Mouse (Mus musculus) G1E (cell line): ENCODE data around the gene Xpo4. TPM values are rescaled to one million over a fixed set of nuclear protein-coding genes. Genes with fewer than 3 reads are reported as not detected.

Source experiments
- ATAC-seq: 2 replicates; pipeline ENCODE4 v1.8.0; 2016; ENCODE audit warnings: mild to moderate bottlenecking; ENCODE audit not compliant: insufficient number of reproducible peaks, poor library complexity, low FRiP score, severe bottlenecking; ENCODE audit errors: extremely low read depth
- DNase-seq: peaks from one replicate; pipeline ENCODE4 v3.0.0; 2012; ENCODE audit warnings: low spot score
- H3K27me3 ChIP-seq: 2 replicates; pipeline ENCODE4 v1.6.1; 2012; ENCODE audit warnings: mild to moderate bottlenecking, low read length, inconsistent platforms; ENCODE audit not compliant: insufficient read depth
- H3K36me3 ChIP-seq: replicated peaks from 2 replicates; pipeline ENCODE3; 2012; ENCODE audit warnings: mild to moderate bottlenecking, inconsistent platforms
- H3K4me1 ChIP-seq: 2 replicates; pipeline ENCODE4 v1.6.1; 2012; ENCODE audit warnings: low read depth, low read length, inconsistent platforms, mixed read lengths; ENCODE audit not compliant: insufficient read depth
- H3K4me3 ChIP-seq: 2 replicates; pipeline ENCODE4 v1.5.1; 2012; ENCODE audit warnings: low read depth, mild to moderate bottlenecking, inconsistent platforms, low read length, moderate library complexity, mixed read lengths
- H3K9me3 ChIP-seq: replicated peaks from 2 replicates; pipeline ENCODE4 v1.6.1; 2012; ENCODE audit warnings: inconsistent platforms
- CTCF ChIP-seq: IDR thresholded peaks from 2 replicates; pipeline ENCODE4 v1.5.1; 2012; ENCODE audit warnings: low read depth, low read length, inconsistent platforms, mixed read lengths
- GATA1 ChIP-seq: IDR thresholded peaks from 2 replicates; pipeline ENCODE4 v1.6.1; 2012; ENCODE audit warnings: borderline replicate concordance, low read length, inconsistent platforms, mixed read lengths
- GATA2 ChIP-seq: IDR thresholded peaks from 2 replicates; pipeline ENCODE4 v1.6.1; 2012; ENCODE audit warnings: low read depth, low read length, inconsistent platforms, borderline replicate concordance
- POLR2AphosphoS5 ChIP-seq: IDR thresholded peaks from 2 replicates; pipeline ENCODE4 v1.6.1; 2012; ENCODE audit warnings: low read depth, low read length, inconsistent platforms; ENCODE audit not compliant: insufficient replicate concordance
- TAL1 ChIP-seq: conservative IDR thresholded peaks from 2 replicates; pipeline ENCODE4 v1.6.1; 2012; ENCODE audit warnings: low read depth, low read length, inconsistent platforms, mixed read lengths
- polyA plus RNA-seq: library from polyadenylated mRNA; stranded (reverse); fragments of >175 nt; gene quantifications from 2 replicates; pipeline ENCODE4 v1.2.3, GENCODE M21; 2012
- total RNA-seq, 2 experiments: library from RNA; stranded (forward) in 1 of 2; stranded (reverse) in 1 of 2; fragments of 200-1000 nt in 1 of 2; fragments of >200 nt in 1 of 2; fragmentation: Nextera tagmentation in 1 of 2; gene quantifications; 2 replicates each; pipeline ENCODE4 v1.2.3; 2014 to 2017

Gene Xpo4
- total and polyA plus RNA-seq, 3 experiments: 16.3 to 81.6 (median 45.0) TPM

DNA sequence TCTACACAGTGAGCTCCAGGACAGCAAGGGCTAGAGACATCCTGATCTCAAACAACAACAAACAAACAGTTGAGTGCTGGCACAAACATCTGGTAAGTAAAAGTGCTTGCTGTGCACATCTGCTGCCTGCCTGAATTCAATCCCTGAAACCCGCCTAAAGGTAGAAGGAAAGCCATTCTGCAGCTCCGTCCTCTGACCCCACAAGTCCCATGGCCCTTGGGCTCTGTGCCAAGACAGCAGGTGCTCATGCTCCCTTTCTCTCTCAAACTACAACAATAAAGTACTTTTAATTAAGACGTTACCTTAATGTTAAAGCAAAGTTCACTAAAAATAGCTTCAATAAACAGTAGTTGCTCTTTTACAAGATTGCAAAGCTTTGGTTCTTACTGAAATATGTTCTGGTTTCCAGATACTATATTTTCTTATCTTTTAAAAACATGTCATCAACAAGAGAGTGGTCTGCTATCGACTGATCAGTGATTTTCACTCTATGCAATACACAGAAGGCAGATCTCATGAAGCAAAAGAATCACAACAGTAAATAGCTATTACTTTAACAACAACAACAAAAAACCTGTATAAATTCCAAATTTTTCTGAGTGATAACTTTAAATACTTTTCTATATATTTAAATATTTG is 44.5 kb downstream of the Xpo4 start:
- Histone ChIP-seq H3K4me1 (peaks cover 18% of the 10 kb centered on the region), H3K9me3 (no peaks in the 10 kb centered on the region), H3K4me3 (no peak overlapping the region), H3K27me3 (no peaks in the 10 kb centered on the region), H3K36me3 (peaks cover 74% of the 10 kb centered on the region)
- no peak for ATAC-seq
- TF ChIP-seq GATA2: no peak
- no peak for TF ChIP-seq POLR2AphosphoS5
- TF ChIP-seq CTCF: no peak
- TF ChIP-seq GATA1: no peak
- no peak for TF ChIP-seq TAL1
- DNase-seq: no peak

DNA sequence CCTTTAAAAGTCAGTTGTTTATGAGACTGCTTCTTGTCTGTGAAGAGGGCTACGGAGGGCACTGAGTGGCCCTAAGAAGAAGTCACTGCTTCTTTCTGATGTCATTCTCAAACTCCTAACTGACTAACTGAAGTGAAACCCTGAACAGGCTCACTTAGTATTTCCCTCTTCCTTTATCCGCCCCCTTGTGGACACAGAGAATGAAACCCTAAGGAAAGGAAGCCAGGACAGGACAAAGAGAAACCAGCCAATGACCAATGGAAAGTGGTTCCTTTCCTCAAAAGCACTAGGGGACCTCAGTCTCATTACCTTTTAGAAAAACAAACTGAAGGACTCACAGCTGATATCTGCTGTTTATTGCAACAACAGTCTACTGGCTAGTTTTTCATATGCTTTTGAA is 45.7 kb downstream of the Xpo4 start:
- Histone ChIP-seq H3K9me3 (no peaks in the 10 kb centered on the region), H3K36me3 (peaks cover 76% of the 10 kb centered on the region), H3K4me1 (peaks cover 18% of the 10 kb centered on the region), H3K4me3 (no peak overlapping the region), H3K27me3 (no peaks in the 10 kb centered on the region)
- DNase-seq: no peak
- ATAC-seq: no peak
- TF ChIP-seq POLR2AphosphoS5: no peak
- TF ChIP-seq GATA2: no peak
- TF ChIP-seq CTCF: no peak
- TF ChIP-seq TAL1: no peak
- no peak for TF ChIP-seq GATA1

DNA sequence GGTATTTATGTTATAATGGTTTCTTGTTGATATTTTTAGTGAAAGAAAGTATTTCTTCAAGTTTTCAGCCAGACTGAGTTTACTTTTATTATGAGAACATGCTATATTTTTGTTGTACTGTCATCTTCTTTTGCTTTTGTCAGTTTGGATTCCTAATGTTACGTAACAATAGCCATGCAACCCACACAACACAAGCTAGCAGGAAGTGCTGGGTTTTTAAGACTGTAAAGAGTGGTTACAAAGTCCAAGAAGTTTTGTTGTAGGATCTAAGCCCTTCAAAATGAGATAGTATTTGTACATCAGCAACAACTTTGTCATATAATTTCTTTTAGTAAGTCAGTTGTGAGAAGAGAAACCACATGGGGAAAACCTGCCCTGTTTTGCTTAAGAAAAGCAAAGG is 47.6 kb downstream of the Xpo4 start:
- peaks cover 7% of the 10 kb centered on the region for H3K4me1 ChIP-seq
- ATAC-seq (no peak), DNase-seq (no peak)
- no peak overlapping the region for H3K4me3 ChIP-seq
- TF ChIP-seq TAL1 (no peak), GATA2 (no peak), CTCF (no peak), GATA1 (no peak), POLR2AphosphoS5 (no peak)
- H3K36me3 ChIP-seq: peaks cover 71% of the 10 kb centered on the region
- H3K27me3 ChIP-seq: no peaks in the 10 kb centered on the region
- H3K9me3 ChIP-seq: no peaks in the 10 kb centered on the region

DNA sequence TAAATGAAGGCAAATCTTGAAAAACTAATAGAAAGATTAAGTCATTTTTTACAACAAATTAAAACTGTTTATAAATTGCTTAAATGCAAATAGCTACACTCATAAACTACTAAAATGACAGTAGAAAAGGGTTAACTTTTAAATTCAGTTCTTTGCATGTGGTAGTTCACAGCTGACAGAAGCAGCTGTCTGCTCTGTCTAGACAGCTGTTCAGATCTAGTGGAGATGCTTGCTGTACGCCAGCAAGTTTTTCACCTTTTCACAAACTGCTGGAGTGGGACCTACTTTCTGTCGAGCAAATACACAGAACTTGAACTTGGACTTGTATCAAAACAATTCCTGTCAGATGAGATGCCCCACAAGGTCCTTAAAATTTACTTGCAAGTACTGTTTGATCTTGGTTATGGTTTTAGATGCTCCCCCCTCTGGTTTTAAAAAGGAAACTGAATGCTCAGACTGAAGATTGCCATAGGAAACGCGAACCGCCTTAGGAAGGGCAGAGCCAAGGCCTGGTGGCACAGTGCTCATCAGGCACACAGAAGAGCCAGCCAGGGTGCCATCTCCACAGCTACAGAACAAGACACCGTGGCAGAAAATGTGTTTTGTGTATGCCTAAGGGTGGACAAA is 48.8 kb downstream of the Xpo4 start:
- no peaks in the 10 kb centered on the region for H3K27me3 ChIP-seq
- peaks cover 66% of the 10 kb centered on the region for H3K36me3 ChIP-seq
- no peak for ATAC-seq
- no peak for TF ChIP-seq GATA1
- no peak for TF ChIP-seq CTCF
- TF ChIP-seq POLR2AphosphoS5: no peak
- no peak for TF ChIP-seq GATA2
- TF ChIP-seq TAL1: no peak
- no peaks in the 10 kb centered on the region for H3K9me3 ChIP-seq
- no peak for DNase-seq
- no peak overlapping the region for H3K4me3 ChIP-seq
- H3K4me1 ChIP-seq: peaks cover 4% of the 10 kb centered on the region

DNA sequence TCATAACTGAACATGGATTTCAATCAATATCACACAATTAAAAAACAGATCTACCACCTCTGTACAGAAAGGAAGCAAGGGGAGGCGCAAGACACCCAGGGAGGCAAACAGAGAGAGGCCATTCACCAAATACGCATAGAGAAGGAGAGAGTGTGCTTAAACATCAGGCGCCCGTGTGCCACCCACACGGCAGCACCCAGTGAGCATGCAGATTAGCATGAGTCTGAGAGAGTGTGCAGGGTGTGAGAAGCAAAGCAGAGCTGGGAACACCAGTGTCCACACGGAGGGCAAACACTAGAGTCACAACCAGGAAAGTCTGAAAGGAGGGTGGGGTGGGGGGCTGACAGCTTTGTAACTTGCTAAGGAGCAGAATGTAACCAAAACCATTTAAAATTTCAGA is 49.4 kb downstream of the Xpo4 start:
- DNase-seq (no peak), ATAC-seq (no peak)
- Histone ChIP-seq H3K4me1 (peaks cover 4% of the 10 kb centered on the region), H3K27me3 (no peaks in the 10 kb centered on the region), H3K36me3 (peaks cover 69% of the 10 kb centered on the region), H3K9me3 (no peaks in the 10 kb centered on the region), H3K4me3 (no peak overlapping the region)
- TF ChIP-seq GATA1: no peak
- no peak for TF ChIP-seq TAL1
- TF ChIP-seq CTCF: no peak
- no peak for TF ChIP-seq GATA2
- TF ChIP-seq POLR2AphosphoS5: no peak

DNA sequence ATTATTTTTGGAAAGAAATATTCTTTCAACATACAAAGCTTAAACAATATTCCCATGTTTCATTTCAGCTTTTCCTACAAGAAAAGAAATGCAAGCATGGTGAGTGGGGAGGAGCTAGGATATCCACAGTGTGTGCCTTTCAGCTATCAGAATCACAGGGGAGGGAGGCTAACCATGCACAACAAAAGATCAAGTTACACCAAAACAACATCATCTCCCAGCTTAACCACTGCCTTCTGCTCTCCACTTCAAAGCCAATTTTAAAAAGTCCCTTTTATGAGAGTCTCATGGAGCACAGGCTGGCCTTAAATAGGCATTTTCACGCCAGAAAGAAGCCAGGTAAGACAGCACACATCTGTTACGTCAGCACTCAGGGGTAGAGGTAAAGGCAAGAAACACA is 54.2 kb downstream of the Xpo4 start:
- H3K4me1 ChIP-seq: peaks cover 3% of the 10 kb centered on the region; the same call in 1 of the 2 replicates
- peaks cover 70% of the 10 kb centered on the region for H3K36me3 ChIP-seq
- no peaks in the 10 kb centered on the region for H3K27me3 ChIP-seq
- ATAC-seq (no peak), DNase-seq (no peak)
- no peaks in the 10 kb centered on the region for H3K9me3 ChIP-seq
- H3K4me3 ChIP-seq: no peak overlapping the region
- no peak for TF ChIP-seq GATA1
- TF ChIP-seq TAL1: no peak
- TF ChIP-seq POLR2AphosphoS5: no peak
- no peak for TF ChIP-seq GATA2
- TF ChIP-seq CTCF: no peak
